Mouse (Mus musculus) right cerebral cortex, adult 18-20 months (tissue): ENCODE measurements around the gene Ap3s2.
A peak's percentile ranks its signal among the peaks of the same experiment; 100 is the strongest.

Experiments used
- DNase-seq: peaks from one replicate; pipeline ENCODE4 v3.0.0; 2022; ENCODE audit warnings: mixed read lengths

Ap3s2 gene

DNA sequence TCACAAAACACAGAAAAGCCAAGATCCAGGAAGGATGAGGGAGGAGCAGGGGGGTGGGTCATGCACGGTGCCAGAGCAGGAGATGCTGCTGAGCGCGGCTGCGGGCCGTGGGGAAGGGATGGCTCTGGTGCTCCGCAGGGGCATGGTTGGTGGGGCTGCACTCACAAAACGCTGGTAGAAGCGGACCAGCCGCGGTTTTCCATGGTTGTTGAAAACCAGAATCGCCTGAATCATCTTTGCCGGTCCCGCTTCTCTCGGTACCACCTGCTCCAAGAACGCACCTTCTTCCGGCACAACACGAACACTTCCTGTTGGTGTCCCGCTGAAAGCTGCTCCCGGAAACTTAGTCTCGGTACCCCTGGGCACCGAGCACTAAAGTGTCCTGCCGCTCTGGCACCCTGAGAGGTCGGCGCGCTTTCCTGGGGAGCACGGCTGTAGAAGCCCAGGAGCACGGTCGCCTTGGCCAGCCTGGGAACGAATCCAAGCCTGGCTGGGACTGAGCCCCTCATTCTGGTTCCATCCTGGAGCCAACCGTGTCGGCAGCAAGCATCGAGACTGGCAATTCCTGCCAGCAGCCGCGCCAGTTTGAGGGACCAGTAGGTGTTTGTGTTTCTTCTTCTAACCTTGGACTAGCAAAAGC, at the start of gene Ap3s2:
Ap3s2 (minus strand) TSS at position 306 of the 640 bp plus-strand sequence.
- DNase-seq: peak; percentile 91

DNA sequence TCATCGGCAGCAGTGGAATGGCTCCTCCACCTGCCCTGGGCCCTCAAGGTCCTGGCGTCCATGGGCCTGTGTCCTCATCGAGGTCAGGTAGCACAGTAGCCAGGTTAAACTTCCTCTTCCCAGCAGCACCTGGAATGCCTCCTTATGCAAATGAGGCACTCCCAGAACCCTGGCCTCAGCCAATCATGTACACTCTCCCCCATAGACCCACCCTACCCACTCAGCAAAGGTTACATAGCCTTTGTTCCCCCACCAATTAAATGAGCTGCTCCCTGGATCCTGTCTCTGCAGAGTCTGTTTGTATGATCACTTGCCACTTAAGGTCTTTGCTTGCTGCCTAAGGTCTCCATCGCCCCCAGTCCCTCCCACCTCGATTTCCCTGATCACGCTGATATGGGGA, 47.9 kb upstream of the Ap3s2 start:
- no peak for DNase-seq

DNA sequence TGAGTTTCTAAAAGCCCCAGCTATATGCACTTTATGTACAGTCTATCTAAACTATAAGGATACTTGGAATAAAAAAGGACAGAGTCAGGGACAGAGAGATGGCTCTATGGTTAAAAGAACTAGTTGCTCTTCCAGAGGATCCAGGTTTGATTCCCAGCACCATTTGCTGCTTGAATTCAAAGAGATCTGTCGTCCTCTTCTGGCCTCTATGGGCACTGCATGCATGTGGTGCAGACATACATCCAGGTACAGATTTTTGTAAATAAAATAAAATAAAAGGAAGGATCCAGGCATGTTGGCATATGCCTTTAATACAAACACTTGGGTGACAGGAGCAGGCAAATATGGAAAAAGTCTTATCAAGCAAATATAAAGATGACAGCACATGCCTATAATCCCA, 41.2 kb upstream of the Ap3s2 start:
- DNase-seq: no peak

DNA sequence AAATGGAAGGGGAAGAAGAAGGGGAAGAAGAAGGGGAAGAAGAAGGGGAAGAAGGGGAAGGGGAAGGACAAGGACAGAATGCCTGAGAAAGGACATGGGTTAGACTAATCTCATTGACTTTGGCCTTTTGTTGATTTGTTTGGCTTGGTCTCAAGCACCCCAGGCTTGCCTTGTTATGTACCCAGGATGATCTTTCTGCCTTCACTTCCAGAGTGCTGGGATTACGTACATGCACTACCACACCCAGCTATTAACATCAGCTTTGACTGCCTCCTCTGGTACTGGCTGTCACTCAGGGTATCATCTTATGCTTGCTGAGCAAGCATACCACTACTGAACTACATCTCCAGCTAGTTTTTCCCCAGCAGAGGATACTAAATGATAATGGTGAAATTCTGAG, 35.7 kb upstream of the Ap3s2 start:
- no peak for DNase-seq

DNA sequence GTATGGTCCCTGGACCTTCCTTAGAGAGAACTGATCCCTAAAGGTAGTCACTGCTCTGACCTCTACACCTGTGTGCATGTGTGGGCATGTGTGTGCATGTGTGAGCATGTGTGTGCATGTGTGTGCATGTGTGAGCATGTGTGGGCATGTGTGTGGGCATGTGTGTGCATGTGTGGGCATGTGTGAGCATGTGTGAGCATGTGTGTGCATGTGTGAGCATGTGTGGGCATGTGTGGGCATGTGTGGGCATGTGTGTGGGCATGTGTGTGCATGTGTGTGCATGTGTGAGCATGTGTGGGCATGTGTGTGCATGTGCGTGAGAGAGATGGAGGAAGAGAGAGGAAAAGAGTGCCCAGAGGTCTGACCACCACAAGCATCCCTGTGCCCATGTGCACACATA, 34.4 kb upstream of the Ap3s2 start:
- no peak for DNase-seq

DNA sequence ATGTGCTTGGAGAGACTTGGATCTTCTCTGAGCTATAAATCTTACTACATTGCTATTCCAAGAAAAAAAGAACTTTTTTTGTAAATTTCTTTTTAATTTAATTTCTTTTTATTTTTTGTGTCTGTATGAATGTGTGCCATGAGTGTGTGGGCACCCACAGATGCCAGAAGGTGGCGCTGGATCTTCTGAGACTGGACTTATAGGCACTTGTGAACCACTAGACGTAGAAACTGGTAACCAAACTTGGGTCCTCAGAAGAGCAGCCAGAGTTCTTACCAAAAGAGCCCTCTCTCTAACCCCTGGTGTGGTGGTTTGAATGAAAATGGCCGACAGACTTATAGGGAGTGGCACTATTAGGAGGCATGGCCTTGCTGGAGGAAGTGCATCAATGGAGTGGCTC, 30.6 kb upstream of the Ap3s2 start:
- DNase-seq: no peak

DNA sequence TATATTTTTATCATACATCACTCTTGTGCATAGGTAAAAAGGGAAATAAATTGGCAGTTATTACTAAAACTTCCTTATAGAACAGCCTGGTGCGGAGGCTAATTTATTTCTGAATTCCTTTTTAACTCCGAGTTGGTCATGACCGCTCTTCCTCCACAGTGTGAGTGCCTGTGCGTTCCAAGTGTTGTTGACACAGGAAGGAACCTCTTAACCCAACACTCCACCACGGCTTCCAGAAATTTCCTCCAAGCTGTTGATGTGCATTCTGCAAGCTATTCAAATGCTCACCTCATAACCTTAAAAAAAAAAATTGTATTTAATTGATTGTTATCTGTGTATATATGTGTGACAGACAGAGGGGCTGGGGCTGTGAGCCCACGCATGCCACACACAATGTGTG, 29.8 kb upstream of the Ap3s2 start:
- no peak for DNase-seq

DNA sequence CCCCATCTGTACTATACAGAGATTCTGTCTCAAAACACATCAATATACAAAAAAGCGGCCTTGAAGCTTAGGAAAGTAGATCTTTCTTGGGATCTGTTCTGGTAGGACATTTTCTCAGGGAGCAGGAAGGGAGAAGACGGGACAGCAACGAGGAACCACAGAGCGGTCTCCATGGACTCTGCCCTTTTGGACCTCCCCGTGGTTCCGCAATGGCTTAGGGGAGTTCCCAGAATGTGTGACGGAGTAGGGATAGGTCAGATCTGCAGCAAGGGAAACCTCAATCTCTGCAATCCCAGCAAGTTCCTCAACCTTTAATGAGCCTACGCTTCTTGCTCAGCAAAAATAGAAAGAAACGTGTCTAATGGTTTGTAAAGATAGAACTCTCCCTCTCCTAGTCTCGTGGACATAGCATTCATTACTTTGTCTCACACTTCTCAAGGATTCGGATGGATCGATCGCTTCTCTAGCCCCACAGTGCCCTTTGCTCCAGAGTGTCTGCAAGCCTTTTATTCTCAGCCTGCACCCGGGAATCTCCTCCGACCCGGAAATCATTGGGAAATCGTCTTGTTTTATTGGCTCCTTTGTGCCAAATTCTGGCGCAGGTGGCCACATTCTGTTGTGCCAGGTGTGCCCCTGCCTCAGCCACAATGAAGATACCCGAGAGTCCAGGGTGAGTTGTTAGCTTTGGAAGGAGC, 15.2 kb upstream of the Ap3s2 start:
- peak; percentile 13 for DNase-seq

DNA sequence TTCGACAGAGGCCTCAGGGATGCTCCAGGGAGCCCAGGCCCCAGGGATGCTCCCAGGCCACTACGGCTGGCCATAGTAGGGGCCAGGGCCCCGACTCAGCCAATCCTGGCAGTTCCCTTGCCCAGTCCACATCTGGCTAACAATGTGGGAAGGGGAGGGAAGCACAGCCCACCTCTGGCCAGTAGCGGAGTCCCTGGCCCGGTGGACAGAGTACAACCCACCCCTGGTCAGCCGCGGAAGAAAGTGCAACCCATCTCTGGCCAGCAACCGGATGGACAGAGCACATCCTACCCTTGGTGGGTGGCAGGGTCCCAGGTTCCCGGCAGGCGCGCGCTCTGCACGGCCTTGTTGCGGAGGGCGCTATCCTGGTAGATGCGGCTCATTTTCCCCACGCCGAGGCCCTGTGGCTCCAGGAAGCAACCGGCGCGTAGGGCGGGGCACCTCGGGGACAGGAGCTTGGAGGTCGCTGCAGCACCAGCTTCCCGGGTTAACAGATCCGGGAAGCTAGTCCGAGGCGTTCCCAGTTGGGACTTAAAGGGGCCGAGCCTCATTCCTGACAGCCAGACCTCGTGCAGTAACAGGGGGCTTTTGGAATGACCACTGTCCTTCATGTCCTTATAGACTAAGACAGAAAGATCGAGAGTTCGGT, 14.5 kb upstream of the Ap3s2 start, which contains the start of gene Arpin:
Arpin (minus strand) TSS at position 498 of the 649 bp plus-strand sequence.
- peak; percentile 68 for DNase-seq

DNA sequence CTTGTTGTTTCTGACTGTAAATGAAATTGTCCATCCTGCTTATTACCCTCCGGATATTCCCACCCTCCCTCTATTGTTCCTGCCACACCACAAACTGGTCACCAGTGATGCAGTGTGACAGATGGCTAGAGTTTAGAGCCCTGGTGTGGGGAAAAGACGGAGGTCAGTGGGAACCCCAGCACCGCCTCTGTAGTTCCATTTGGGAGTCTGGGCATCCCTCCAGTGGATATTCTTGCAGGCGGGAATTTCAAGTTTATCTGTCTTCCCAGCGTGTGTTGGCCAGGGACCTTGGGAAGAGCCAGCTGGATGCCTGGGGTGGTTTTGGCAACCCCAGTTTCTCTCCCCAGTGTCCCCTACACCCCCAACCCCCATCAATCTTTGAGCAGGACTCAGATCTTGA, 14.0 kb upstream of the Ap3s2 start:
- DNase-seq: no peak

DNA sequence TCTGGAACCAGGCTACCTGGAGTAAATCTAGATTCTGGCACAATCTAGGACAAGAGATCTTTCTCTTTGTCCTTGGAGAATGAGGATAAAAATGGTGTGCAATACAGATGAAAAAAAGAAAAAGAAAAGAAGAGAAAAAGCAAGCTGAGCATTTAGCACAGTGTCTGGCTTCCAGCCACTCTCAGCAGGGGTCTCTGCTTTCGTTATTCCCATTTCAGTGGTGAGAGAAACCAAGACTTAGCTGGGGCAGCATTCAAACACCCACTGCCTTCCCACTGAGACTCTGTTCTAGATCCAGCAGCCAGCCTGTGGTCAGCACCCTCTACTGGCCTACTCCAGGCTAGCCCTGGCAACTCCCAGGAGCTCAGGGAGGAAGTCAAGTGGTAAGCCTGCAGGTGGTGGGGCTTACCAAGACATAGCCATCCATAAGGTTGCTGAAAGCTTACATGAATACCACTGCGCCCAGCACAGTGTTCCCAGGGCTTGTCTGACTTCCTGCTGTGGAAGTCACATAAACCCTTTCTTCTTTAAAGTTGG, 8.1 kb upstream of the Ap3s2 start:
- no peak for DNase-seq

DNA sequence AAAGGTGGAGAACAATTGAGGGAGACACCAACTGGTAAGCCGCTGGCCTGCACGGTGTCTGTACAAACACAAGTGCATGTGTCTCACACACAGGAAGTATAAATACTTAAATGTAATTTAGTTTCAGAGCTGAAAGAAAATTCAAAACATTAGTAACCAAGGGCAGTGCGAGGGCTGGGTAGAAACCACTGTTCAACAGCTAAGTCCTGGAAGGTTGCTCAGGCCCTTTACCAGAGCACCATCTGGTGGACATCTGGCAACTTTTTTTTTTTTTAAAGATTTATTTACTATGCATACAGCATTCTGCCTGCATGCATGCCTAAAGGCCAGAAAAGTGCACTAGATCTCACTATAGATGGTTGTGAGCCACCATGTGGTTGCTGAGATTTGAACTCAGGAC, 5.9 kb downstream of the Ap3s2 start:
- no peak for DNase-seq

DNA sequence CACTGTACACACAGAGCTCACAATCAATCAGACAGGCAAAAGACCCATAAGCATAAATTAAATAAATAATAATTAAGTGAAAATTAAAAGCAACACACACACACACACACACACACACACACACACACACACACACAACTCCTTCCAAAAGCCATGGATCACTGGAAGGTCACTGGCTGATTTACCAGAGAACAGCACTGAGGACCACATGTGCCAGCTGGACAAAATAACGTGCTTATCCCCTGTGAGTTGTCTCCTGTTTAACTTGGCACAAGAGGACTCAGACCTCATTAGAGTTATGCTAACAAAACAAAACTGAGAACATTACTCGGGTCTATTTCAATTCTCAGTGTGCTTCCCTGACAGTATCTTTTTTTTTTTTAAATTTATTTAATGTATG, 13.1 kb downstream of the Ap3s2 start:
- no peak for DNase-seq

DNA sequence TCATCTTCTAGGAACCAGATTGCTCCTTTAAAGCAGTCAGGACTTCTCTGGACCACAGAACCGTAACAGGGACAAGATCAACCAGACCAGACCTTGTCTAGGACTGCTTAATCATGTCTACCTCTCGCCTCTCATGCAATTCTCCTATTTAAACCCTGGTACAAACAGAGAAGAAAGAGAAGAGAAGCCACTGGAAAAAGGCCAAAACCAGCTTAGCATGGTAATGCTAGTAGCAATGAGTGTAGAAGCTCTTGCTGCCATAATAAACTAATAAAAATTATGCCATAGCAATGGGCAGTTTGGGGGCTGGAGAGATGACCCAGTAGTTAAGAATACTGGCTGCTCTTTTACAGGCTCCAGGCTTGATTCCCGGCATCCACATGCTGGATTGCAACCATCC, 13.5 kb downstream of the Ap3s2 start:
- no peak for DNase-seq

DNA sequence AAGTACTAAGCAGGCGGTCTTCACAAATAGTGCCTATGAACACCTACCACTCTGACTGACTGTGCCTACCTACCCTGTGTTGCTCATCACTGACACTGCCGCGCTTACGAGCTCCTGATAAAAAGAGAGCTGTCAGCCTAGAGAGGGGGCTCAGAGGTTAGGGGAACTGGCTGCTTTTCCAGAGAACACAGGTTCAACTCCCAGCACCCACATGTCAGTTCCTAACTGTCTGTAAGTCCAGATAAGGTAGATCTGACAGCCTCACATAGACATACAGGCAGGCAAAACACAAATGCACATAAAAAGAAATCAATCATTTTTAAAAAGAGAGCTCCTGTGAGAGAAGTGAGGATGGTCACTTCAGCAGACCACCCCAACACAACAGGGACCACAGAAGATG, 15.3 kb downstream of the Ap3s2 start:
- no peak for DNase-seq

DNA sequence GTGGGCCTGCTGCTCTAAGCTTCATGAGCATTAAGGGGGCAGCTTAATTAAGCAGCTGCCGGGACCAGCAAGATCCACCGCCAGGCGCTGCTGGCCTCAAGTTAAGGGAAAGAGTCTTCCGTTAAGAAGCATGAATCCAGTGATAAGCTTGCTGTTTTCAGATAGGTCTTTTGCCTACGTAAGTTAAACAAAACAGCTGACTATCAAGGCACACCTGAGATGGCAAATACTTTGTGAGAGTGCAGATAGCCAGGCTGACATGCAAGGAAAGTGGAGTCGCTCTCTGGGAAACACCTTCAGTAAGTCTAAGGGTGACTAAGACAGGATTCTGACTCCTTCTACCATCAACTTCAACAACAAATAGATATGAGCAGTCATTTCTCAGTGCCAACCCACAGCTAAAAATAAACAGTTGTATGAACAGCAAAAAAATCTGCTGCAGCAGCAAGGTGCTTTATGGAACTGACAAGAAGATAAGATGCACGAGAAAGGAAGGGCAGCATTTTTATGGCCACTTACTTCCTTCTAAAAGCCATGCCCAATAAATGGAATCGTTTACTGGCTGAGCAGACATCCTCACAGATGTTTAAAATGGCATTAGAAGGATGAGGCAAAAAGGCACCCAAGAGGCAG, 17.2 kb downstream of the Ap3s2 start:
- DNase-seq: no peak

DNA sequence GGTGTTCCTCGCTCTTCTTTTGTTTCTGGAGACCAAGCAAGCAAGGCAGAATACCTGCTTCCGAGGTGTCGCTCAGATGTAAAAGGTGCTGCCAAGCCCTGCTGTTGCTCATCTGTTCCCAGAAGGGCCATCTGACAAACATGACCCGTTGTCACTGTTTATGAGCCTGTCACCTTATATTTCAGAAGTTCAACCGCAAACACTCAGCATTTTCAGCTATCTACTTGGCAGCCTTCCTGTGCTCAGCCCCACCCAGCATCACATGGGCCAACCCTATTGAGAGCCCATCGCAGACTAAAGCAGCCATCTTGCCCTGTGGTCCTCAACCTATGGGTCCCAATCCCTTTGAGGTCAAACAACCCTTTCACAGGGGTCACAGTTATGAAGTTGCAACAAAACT, 19.7 kb downstream of the Ap3s2 start:
- DNase-seq: no peak

DNA sequence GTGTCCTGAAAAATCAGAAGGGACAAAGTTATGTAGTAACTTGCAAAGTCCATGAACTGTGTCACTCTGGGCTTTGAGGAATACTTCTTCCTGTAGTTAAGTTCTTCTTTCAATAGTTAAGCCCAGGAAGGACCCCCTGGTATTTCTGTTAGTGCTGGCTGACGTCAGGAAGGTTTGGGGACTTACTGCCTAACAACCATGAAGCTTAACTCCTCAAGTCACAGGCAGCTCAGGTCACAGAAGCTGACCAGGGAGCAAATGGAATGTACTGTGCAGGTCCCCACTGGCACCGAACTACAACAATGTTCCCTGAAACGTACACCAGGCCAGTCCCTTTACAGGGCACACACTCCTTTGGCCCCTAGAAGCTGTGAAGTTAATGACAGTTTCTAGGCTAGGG, 25.2 kb downstream of the Ap3s2 start:
- no peak for DNase-seq

DNA sequence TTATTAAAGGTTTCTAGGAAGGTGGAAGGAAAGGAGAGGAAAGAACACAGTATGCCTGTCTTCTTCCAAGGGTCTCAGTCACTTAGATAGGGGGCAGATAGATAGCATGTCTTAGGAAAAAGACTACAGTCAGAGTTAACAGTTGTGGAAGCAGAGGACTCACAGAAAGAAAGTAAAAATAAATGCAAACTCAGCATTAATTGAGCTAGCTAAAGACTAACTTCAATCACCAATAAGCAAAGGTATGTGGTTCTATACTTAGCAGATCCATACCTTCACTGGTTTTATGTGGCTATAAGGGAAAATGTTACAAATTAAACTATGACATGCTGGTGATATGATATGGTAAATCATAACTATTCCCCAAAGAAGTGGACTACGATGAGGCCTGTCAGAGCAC, 25.7 kb downstream of the Ap3s2 start:
- DNase-seq: no peak

DNA sequence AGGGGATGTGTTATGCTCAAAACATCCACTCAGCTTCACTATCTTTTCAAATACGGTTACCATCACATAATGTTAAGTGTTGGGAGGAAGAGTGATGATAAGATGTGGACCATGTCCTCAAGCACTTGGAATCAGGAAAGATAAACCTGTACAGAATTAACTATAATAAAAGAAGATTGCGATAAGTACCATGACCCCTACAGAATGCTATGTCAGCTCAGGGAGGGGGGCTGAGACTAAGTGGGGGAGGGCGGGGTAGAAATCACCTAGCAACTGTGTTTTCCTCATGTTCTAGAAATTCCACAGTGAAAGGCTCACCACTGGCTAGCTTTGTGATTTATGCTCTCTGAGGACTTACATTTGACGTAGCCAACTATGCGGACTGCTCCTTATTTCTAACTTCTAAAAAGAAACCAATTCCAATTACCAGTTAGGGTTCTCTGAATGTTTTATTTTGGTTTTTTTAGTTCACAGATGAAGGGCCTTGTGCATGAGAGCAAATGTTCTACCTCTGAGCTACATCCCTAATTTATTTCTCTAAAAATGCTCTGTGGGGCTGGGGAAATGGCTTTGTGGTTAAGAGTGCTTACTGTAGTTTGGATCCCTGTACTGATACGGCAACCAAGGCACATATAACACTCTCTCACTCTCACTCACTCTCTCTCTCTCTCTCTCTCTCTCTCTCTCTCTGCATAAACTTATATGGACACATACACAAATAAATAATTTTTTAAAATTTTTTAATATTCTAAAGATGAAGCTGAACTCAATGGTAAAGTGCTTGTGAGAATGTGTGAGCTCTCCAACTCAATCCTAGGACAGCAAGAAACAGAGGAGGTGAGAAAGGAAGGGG, 27.6 kb downstream of the Ap3s2 start:
- no peak for DNase-seq

DNA sequence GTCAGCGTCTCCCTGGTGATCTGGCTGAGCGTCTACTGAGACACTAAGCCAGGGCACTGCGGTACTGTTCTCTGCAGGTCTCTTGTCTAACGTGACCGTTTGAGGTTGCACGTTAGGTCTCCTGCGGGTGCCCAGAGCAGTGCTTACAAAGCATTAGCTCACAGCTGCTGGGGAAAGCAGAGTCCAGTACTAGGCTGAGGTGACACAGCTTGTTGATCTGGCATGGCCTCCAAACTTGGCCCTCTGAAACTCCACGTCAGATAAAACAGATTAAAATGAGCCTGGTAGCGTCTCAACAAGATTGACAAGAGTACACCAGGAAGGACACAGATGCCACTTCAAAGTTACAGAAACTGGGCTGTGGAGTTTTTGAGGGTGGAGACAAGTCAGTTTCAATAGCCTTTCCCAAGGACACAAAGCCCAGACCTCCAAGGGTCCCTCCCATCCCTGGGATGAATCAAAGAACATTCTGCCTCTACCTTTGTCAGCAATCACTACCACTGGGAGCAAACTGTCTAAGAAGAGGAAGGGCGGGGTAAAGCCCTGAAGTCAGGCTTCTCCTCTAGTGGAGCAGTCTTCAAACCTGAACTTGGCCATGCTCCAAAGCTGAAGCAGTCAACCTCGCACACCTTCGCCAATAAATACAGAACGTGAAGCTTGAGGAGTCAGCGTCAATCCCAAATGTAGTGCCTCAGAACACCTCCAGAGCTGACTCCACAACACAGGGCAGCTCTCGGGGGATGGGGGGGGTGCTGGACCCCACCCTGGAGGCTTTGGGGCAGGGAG, 29.8 kb downstream of the Ap3s2 start:
- DNase-seq: no peak

DNA sequence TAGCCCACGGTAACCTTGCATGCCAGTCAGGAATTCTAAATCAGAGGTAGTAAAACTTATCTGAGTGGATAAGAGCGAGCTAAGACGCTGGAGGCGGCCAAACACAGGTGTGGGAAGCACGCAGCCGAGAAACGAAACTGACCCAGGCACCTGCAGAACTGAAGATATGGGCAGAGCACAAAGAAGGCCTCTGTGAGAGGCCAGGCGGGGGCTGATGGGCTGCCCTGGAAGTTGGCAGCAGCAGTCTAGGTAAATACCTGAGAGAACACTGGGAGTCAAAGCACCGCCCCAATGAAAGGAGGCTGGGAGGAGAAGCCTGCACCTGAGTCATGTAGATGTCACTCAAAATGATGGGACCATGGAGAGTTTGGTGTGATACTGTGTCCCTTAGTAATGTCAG, 31.8 kb downstream of the Ap3s2 start:
- no peak for DNase-seq
